Mouse (Mus musculus) heart, embryonic 14.5 days (tissue): ENCODE results near the gene Flot1. TPM values are rescaled to one million over a fixed set of nuclear protein-coding genes. Genes with fewer than 3 reads are reported as not detected.
A peak's percentile ranks its signal among the peaks of the same experiment; 100 is the strongest.

Source experiments
- ATAC-seq: fragments of 200-750 bp; cut with Nextera tagmentation; 2 replicates; pipeline ENCODE4 v1.8.0; 2017; ENCODE audit warnings: low read depth, moderate TSS enrichment; ENCODE audit not compliant: insufficient number of reproducible peaks, insufficient read depth, low FRiP score
- H3K27ac ChIP-seq, 2 experiments: fragments of 200-500 bp in 1 of 2; fragments of 300-500 bp in 1 of 2; sonication (generic) in 1 of 2; replicated peaks in 1 of 2; 2 replicates each; pipeline ENCODE4 v1.5.1; 2012 to 2014; ENCODE audit warnings: low read depth in 2 of 2, low read length in 2 of 2, control low read depth in 1 of 2, mild to moderate bottlenecking in 1 of 2, mixed read lengths in 1 of 2; ENCODE audit not compliant: control insufficient read depth in 1 of 2, insufficient read depth in 1 of 2
- H3K27me3 ChIP-seq: fragments of 300-500 bp; sonication (generic); 2 replicates; pipeline ENCODE4 v1.6.1; 2014; ENCODE audit warnings: mild to moderate bottlenecking, low read length, control low read depth; ENCODE audit not compliant: control insufficient read depth, insufficient read depth
- H3K36me3 ChIP-seq: fragments of 300-500 bp; sonication (generic); 2 replicates; pipeline ENCODE4 v1.6.1; 2014; ENCODE audit warnings: mild to moderate bottlenecking, control low read depth, low read length, mixed read lengths; ENCODE audit not compliant: control insufficient read depth, insufficient read depth
- H3K4me1 ChIP-seq, 2 experiments: fragments of 200-500 bp in 1 of 2; fragments of 300-500 bp in 1 of 2; sonication (generic) in 1 of 2; 2 replicates each; pipeline ENCODE4 v1.6.1; 2012 to 2014; ENCODE audit warnings: low read length in 2 of 2, control low read depth in 1 of 2, mixed read lengths in 1 of 2; ENCODE audit not compliant: control insufficient read depth in 2 of 2, insufficient read depth in 2 of 2
- H3K4me2 ChIP-seq: fragments of 300-500 bp; sonication (generic); 2 replicates; pipeline ENCODE4 v1.6.1; 2014; ENCODE audit warnings: mild to moderate bottlenecking, low read length
- H3K4me3 ChIP-seq, 2 experiments: fragments of 200-500 bp in 1 of 2; fragments of 300-500 bp in 1 of 2; sonication (generic) in 1 of 2; 2 replicates each; pipeline ENCODE4 v1.5.1; 2012 to 2014; ENCODE audit warnings: low read length in 2 of 2, mild to moderate bottlenecking in 2 of 2, control low read depth in 1 of 2, low read depth in 1 of 2, moderate library complexity in 1 of 2; ENCODE audit not compliant: control insufficient read depth in 1 of 2, insufficient read depth in 1 of 2
- H3K9ac ChIP-seq: fragments of 300-500 bp; sonication (generic); 2 replicates; pipeline ENCODE4 v1.6.1; 2014; ENCODE audit warnings: mild to moderate bottlenecking, low read length
- H3K9me3 ChIP-seq: fragments of 300-500 bp; sonication (generic); 2 replicates; pipeline ENCODE4 v1.6.1; 2016; ENCODE audit warnings: low read length, control low read depth; ENCODE audit not compliant: control insufficient read depth
- WGBS: fragments of 180-500 bp; shearing (Covaris S2); extraction: QIAGEN DNeasy Blood & Tissue Kit; methylation state at CpG from one replicate; pipeline ENCODE4 v1.1.7; 2014; 5-methylcytosine and 5-hydroxymethylcytosine counted together
- polyA plus RNA-seq: library from polyadenylated mRNA; unstranded; fragments of >200 nt; fragmentation: Nextera tagmentation; extraction: Ambion mirVana; gene quantifications from 2 replicates; pipeline ENCODE4 v1.2.1, GENCODE M21; 2014

Flot1 gene
- polyA plus RNA-seq, 1 experiment from 2014 or later: 93.7 TPM

- Histone ChIP-seq H3K4me3 (no peak overlapping the region), H3K9me3 (no peaks in the 10 kb centered on the region), H3K27me3 (no peaks in the 10 kb centered on the region), H3K36me3 (peaks cover 84% of the 10 kb centered on the region), H3K9ac (no peak overlapping the region), H3K27ac (no peak overlapping the region), H3K4me1 (peaks cover 15 to 40% of the 10 kb centered on the region in 2 experiments), H3K4me2 (no peak overlapping the region)
- ATAC-seq: no peak
- 73% methylated on average over 8 of the region's 8 CpGs for WGBS
Observed at GRCm38 (mm10) chr17:35832400-35833238, 9.6 kb downstream of the Flot1 start.

GRCm38 (mm10) chr17:35833239-35833751 lies 10.3 kb downstream of the Flot1 start:
- no peak for ATAC-seq
- Histone ChIP-seq H3K4me3 (no peak overlapping the region), H3K9me3 (no peaks in the 10 kb centered on the region), H3K27me3 (no peaks in the 10 kb centered on the region), H3K9ac (0 out of 2 replicates have a peak overlapping the region, but pooled peaks have one; percentile 0), H3K27ac (no peak overlapping the region), H3K4me1 (peaks cover 15 to 40% of the 10 kb centered on the region in 2 experiments), H3K36me3 (peaks cover 78% of the 10 kb centered on the region), H3K4me2 (no peak overlapping the region)
- WGBS: 18% methylated on average over 5 of the region's 5 CpGs

- 48% methylated on average over 5 of the region's 5 CpGs for WGBS
- Histone ChIP-seq H3K4me3 (no peak overlapping the region), H3K27me3 (no peaks in the 10 kb centered on the region), H3K4me1 (peaks cover 15 to 40% of the 10 kb centered on the region in 2 experiments), H3K9ac (peak overlapping the region; percentile 98; the same call in 1 of the 2 replicates), H3K36me3 (peaks cover 72% of the 10 kb centered on the region), H3K27ac (no peak overlapping the region), H3K9me3 (no peaks in the 10 kb centered on the region), H3K4me2 (no peak overlapping the region; the same call in 1 of the 2 replicates)
- no peak for ATAC-seq
Observed at GRCm38 (mm10) chr17:35833894-35834293, 10.9 kb downstream of the Flot1 start.

DNA sequence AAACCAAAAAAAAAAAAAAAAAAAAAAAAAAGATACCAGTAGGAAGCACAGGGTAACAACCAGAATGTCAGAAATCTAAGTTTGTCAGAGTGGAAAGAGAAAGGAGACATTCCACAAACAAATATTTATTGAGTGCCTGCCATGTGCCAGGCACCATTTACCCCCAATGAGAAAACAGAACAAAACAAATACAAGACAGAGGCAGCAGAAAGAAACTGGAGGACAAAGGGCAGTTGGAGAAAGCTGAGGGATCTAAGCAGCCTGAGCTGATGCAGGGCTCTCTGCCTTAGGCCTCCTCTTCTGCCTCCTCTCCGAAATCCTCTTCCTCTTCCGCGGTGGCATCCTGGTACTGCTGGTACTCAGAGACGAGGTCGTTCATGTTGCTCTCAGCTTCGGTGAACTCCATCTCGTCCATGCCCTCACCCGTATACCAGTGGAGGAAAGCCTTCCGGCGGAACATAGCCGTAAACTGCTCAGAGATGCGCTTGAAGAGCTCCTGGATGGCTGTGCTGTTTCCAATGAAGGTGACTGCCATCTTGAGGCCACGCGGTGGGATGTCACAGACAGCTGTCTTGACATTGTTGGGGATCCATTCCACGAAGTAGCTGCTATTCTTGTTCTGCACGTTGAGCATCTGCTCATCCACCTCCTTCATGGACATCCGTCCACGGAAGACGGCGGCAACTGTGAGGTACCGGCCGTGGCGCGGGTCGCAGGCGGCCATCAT lies 11.8 kb downstream of the Flot1 start:
- Histone ChIP-seq H3K4me1 (peaks cover 16 to 44% of the 10 kb centered on the region in 2 experiments), H3K27me3 (no peaks in the 10 kb centered on the region), H3K4me2 (peak overlapping the region; percentile 71), H3K36me3 (peaks cover 66% of the 10 kb centered on the region), H3K27ac (no peak overlapping the region), H3K4me3 (peak overlapping the region; percentile 80 to 81; a peak in 3 of 4 replicates), H3K9me3 (no peaks in the 10 kb centered on the region), H3K9ac (peak overlapping the region; percentile 98)
- 75% methylated on average over 26 of the region's 26 CpGs for WGBS
- no peak for ATAC-seq

- H3K27me3 ChIP-seq: no peaks in the 10 kb centered on the region
- H3K36me3 ChIP-seq: peaks cover 63% of the 10 kb centered on the region
- H3K4me2 ChIP-seq: peak overlapping the region; percentile 71
- H3K27ac ChIP-seq: no peak overlapping the region
- H3K4me1 ChIP-seq: peaks cover 16 to 38% of the 10 kb centered on the region in 2 experiments
- H3K4me3 ChIP-seq: peak overlapping the region; percentile 80 to 81
- peak overlapping the region; percentile 98 for H3K9ac ChIP-seq
- no peaks in the 10 kb centered on the region for H3K9me3 ChIP-seq
- 72% methylated on average over 26 of the region's 26 CpGs for WGBS
- no peak for ATAC-seq
Observed at GRCm38 (mm10) chr17:35835424-35836140, 12.6 kb downstream of the Flot1 start.

DNA sequence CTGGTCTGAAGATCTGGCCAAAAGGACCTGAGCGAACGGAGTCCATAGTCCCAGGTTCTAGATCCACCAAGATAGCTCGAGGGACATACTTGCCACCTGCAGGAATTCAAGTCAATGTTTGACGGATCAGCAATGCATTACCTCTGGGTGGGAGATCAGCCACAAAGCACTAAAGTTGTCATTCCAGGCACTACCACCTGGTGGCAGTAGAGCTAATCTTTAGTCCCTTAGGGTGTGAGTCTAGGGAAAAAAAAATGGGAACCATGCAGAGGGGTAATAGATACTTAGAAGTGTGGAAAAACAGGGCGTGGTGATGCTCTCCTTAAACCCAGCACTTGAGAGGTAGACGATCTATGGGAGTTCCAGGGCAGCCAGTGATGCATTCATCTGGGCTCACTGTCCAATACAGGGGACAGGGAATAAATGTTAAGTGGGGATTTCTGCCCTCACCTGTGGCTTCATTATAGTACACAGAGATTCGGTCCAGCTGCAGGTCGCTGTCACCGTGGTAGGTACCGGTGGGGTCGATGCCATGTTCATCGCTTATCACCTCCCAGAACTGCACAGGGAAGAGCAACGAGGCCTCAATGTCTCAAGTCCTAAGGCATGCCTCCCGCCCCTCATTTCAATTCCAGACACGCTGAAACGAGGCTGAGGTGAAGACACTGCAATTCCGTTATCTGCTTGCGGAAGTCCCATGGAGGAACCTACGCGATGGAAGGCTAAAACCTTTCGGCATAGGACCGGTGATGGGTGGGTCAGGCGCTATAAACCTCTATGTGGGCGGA lies 13.3 kb downstream of the Flot1 start:
- Histone ChIP-seq H3K4me2 (peak overlapping the region; percentile 71), H3K4me1 (peaks cover 16 to 37% of the 10 kb centered on the region in 2 experiments), H3K9ac (peak overlapping the region; percentile 98), H3K4me3 (peak overlapping the region; percentile 80 to 81), H3K27me3 (no peaks in the 10 kb centered on the region), H3K36me3 (peaks cover 55% of the 10 kb centered on the region), H3K27ac (peak overlapping the region; percentile 89 to 97), H3K9me3 (no peaks in the 10 kb centered on the region)
- 7% methylated on average over 24 of the region's 24 CpGs for WGBS
- ATAC-seq: no peak
